In genomic region chr1:87786251-87786650, GRCm38 (mm10) we compare ENCODE assay signal across 8 mouse cellular contexts. TPM values are rescaled to one million over a fixed set of nuclear protein-coding genes. Genes with fewer than 3 reads are reported as not detected.
DNase-seq lines count a peak whose midpoint lies in the region; ATAC-seq and TF ChIP-seq lines count a peak whose summit lies in the region.

No protein-coding gene starts in this region.

- H3K36me3 ChIP-seq in midbrain, embryonic 14.5 days (ENCODE audit: control insufficient read depth, insufficient read depth, low read length), result peaks cover 87% of the 10 kb centered on the region
- peaks cover 58% of the 10 kb centered on the region for H3K36me3 ChIP-seq in midbrain, embryonic 15.5 days (replicated peaks)
- peaks cover 30% of the 10 kb centered on the region for H3K36me3 ChIP-seq in stomach, postnatal 0 days (ENCODE audit: control insufficient read depth, insufficient read depth, low read length)
- peaks cover 50% of the 10 kb centered on the region for H3K36me3 ChIP-seq in liver, embryonic 11.5 days (ENCODE audit: control insufficient read depth, insufficient read depth, low read length)

- no peak overlapping the region for H3K27ac ChIP-seq in midbrain, embryonic 14.5 days (replicated peaks; ENCODE audit: low read depth, low read length)
- H3K27ac ChIP-seq in midbrain, embryonic 15.5 days, result no peak overlapping the region
- H3K27ac ChIP-seq in stomach, postnatal 0 days (replicated peaks), result peak overlapping the region; percentile 49; the same call in 1 of the 2 replicates
- H3K27ac ChIP-seq in liver, embryonic 11.5 days (ENCODE audit: low read depth, low read length), result no peak overlapping the region

- peak; percentile 39 for DNase-seq in adrenal gland, postnatal 14 days
- DNase-seq in adrenal gland, adult 2 months, result no peak
- DNase-seq in midbrain, embryonic 14.5 days, result peak; percentile 21
- DNase-seq in left cerebral cortex, postnatal 10 days (ENCODE audit: extremely low spot score in 1 of 2, low spot score in 2 of 2), result peak; percentile 64 to 88
- peak; percentile 25 for DNase-seq in stomach, postnatal 0 days (ENCODE audit: low spot score)
- no peak for DNase-seq in thymus, postnatal 36 days
- no peak for DNase-seq in liver, embryonic 11.5 days (ENCODE audit: low spot score)

- no peak for TF ChIP-seq CTCF in stomach, postnatal 0 days (IDR thresholded peaks at IDR 0.05; ENCODE audit: low read depth)

- TF ChIP-seq EP300 in stomach, postnatal 0 days (optimal IDR thresholded peaks at IDR 0.05), result no peak

- no peak overlapping the region for H3K4me3 ChIP-seq in midbrain, embryonic 14.5 days (replicated peaks; ENCODE audit: low read depth, low read length)
- no peak overlapping the region for H3K4me3 ChIP-seq in midbrain, embryonic 15.5 days
- H3K4me3 ChIP-seq in stomach, postnatal 0 days (ENCODE audit: low read depth, low read length), result no peak overlapping the region
- no peak overlapping the region for H3K4me3 ChIP-seq in liver, embryonic 11.5 days (ENCODE audit: low read depth, low read length)

- intact Hi-C loops in left cerebral cortex, postnatal 10 days (cut with DNase I), result no loop called here

- no peak overlapping the region for H3K9ac ChIP-seq in midbrain, embryonic 14.5 days (replicated peaks; ENCODE audit: low read length)
- H3K9ac ChIP-seq in midbrain, embryonic 15.5 days, result no peak overlapping the region
- H3K9ac ChIP-seq in stomach, postnatal 0 days (ENCODE audit: low read length), result no peak overlapping the region
- no peak overlapping the region for H3K9ac ChIP-seq in liver, embryonic 11.5 days (ENCODE audit: low read depth, low read length)

- no peaks in the 10 kb centered on the region for H3K27me3 ChIP-seq in midbrain, embryonic 14.5 days (ENCODE audit: control insufficient read depth, insufficient read depth, low read length)
- H3K27me3 ChIP-seq in midbrain, embryonic 15.5 days (replicated peaks), result no peaks in the 10 kb centered on the region
- H3K27me3 ChIP-seq in stomach, postnatal 0 days (ENCODE audit: control insufficient read depth, insufficient read depth, low read length), result no peaks in the 10 kb centered on the region
- no peaks in the 10 kb centered on the region for H3K27me3 ChIP-seq in liver, embryonic 11.5 days (replicated peaks; ENCODE audit: control insufficient read depth, insufficient read depth, low read length)

- no peak overlapping the region for H3K4me2 ChIP-seq in midbrain, embryonic 14.5 days (ENCODE audit: low read length)
- H3K4me2 ChIP-seq in midbrain, embryonic 15.5 days, result no peak overlapping the region
- H3K4me2 ChIP-seq in stomach, postnatal 0 days (replicated peaks; ENCODE audit: low read depth), result no peak overlapping the region
- no peak overlapping the region for H3K4me2 ChIP-seq in liver, embryonic 11.5 days

- ATAC-seq in midbrain, embryonic 14.5 days (ENCODE audit: low FRiP score, low TSS enrichment), result no peak
- ATAC-seq in midbrain, embryonic 15.5 days (replicated peaks), result no peak
- ATAC-seq in stomach, postnatal 0 days (ENCODE audit: low FRiP score, low TSS enrichment), result peak; percentile 59; the same call in 1 of the 2 replicates
- ATAC-seq in liver, embryonic 11.5 days (replicated peaks; ENCODE audit: low FRiP score), result no peak

- H3K4me1 ChIP-seq in midbrain, embryonic 14.5 days (ENCODE audit: control insufficient read depth, insufficient read depth, low read length), result no peaks in the 10 kb centered on the region
- no peaks in the 10 kb centered on the region for H3K4me1 ChIP-seq in midbrain, embryonic 15.5 days
- no peaks in the 10 kb centered on the region for H3K4me1 ChIP-seq in stomach, postnatal 0 days (replicated peaks; ENCODE audit: control insufficient read depth, insufficient read depth)
- H3K4me1 ChIP-seq in liver, embryonic 11.5 days (replicated peaks; ENCODE audit: control insufficient read depth, insufficient read depth, low read length), result no peaks in the 10 kb centered on the region

- no peaks in the 10 kb centered on the region for H3K9me3 ChIP-seq in midbrain, embryonic 14.5 days (ENCODE audit: control insufficient read depth, low read length)
- no peaks in the 10 kb centered on the region for H3K9me3 ChIP-seq in midbrain, embryonic 15.5 days
- H3K9me3 ChIP-seq in stomach, postnatal 0 days (ENCODE audit: control insufficient read depth, low read length), result no peaks in the 10 kb centered on the region
- no peaks in the 10 kb centered on the region for H3K9me3 ChIP-seq in liver, embryonic 11.5 days (ENCODE audit: control insufficient read depth, low read length)

- WGBS in midbrain, embryonic 14.5 days, result 84% methylated on average over 7 of the region's 7 CpGs
- 75% methylated on average over 7 of the region's 7 CpGs for WGBS in midbrain, embryonic 15.5 days
- 45% methylated on average over 7 of the region's 7 CpGs for WGBS in stomach, postnatal 0 days
- WGBS in liver, embryonic 11.5 days, result 86% methylated on average over 7 of the region's 7 CpGs

RNA-seq across cellular contexts. Expression of gene Sag, which starts 17.2 kb away (rescaled TPM):
- total RNA-seq in adrenal gland, postnatal 14 days (2021), result 1.7 and 2.2 TPM in 2 replicates
- 1 to 10 TPM; 1.4 to 2.4 TPM for total RNA-seq in adrenal gland, adult 2 months (2021)
- 0.48 and 0.57 TPM in 2 replicates for polyA plus RNA-seq in adrenal gland, adult 2 months (2012; rRNA removed)
- 2.1 and 3.0 TPM in 2 replicates for polyA plus RNA-seq in midbrain, embryonic 14.5 days (2014; fragmentation: Nextera tagmentation; extraction: Ambion mirVana)
- polyA plus RNA-seq in midbrain, embryonic 15.5 days (2015; fragmentation: Nextera tagmentation; extraction: Ambion mirVana), result 2.7 and 3.0 TPM in 2 replicates
- total RNA-seq in left cerebral cortex, postnatal 10 days (2021), result 1 to 10 TPM; 1.5 to 1.9 TPM
- 0.53 and 0.57 TPM in 2 replicates for polyA plus RNA-seq in stomach, postnatal 0 days (2015; fragmentation: Nextera tagmentation; extraction: Ambion mirVana)
- polyA plus RNA-seq in liver, embryonic 11.5 days (2014; fragmentation: Nextera tagmentation; extraction: Ambion mirVana), result 3.0 and 3.3 TPM in 2 replicates

RNA-seq across cellular contexts. Expression of gene Atg16l1, which starts 30.6 kb away (rescaled TPM):
- total RNA-seq in adrenal gland, postnatal 14 days (2021), result 35.3 and 37.2 TPM in 2 replicates
- total RNA-seq in adrenal gland, adult 2 months (2021), result 10 to 100 TPM; 28.5 to 33.8 TPM
- polyA plus RNA-seq in adrenal gland, adult 2 months (2012; rRNA removed), result 15.9 and 17.1 TPM in 2 replicates
- 66.5 and 77.2 TPM in 2 replicates for polyA plus RNA-seq in midbrain, embryonic 14.5 days (2014; fragmentation: Nextera tagmentation; extraction: Ambion mirVana)
- 74.2 and 84.0 TPM in 2 replicates for polyA plus RNA-seq in midbrain, embryonic 15.5 days (2015; fragmentation: Nextera tagmentation; extraction: Ambion mirVana)
- 10 to 100 TPM; 68.3 to 71.0 TPM for total RNA-seq in left cerebral cortex, postnatal 10 days (2021)
- 14.6 and 15.7 TPM in 2 replicates for polyA plus RNA-seq in stomach, postnatal 0 days (2015; fragmentation: Nextera tagmentation; extraction: Ambion mirVana)
- polyA plus RNA-seq in liver, embryonic 11.5 days (2014; fragmentation: Nextera tagmentation; extraction: Ambion mirVana), result 27.3 and 29.4 TPM in 2 replicates

Comparison
In these comparisons a context has a peak if more than half of its experiments do, and no peak if none do; other contexts are left out.
1. DNase-seq: peak in adrenal gland, postnatal 14 days (single experiment), midbrain, embryonic 14.5 days (single experiment), left cerebral cortex, postnatal 10 days (2 of 2) and stomach, postnatal 0 days (single experiment); none in adrenal gland, adult 2 months (single experiment), thymus, postnatal 36 days (0 of 2) and liver, embryonic 11.5 days (single experiment).